Mouse (Mus musculus) left cerebral cortex, adult 11 months (tissue): ENCODE results near the gene Gm20716.
A peak's percentile ranks its signal among the peaks of the same experiment; 100 is the strongest.

Experiments used
- DNase-seq: peaks from one replicate; pipeline ENCODE4 v3.0.0; 2022; ENCODE audit warnings: low spot score

Gm20716 gene

DNA sequence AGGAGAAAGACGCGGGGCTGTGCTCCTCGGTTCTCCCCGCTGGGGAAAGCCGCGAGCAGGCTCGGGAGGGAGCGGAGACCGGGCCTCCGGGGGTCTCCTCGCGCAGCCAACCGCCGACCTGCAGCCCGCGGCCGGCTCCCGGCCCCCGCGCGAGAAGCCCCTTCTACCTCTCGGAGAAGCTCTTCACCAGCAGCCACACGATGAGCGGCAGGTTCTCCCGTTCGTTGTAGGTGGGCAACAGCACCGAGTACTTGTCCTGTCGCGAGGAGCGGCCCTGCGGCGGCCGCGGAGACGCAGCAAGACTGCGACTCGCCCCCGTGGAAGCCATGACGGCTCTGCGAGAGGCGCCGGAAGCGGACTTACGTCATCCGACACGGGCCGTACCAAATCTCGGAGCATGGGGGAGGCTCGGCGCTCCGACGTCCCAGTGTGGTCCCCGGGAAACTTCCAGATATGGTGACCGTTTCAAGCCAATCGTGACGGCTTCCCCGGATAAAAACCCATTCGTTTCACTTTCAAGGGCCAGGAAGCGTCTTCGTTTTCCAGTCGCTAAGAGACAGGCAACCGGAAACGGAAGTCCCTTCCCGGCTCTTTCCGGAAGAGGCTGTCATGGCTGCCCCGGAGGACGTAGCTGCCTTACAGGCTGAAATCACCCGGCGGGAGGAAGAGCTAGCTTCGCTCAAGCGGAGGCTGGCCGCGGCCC lies at the start of gene Gm20716, which contains the start of the genes Dpm1 and Mocs3:
TSS of gene Gm20716 (minus strand) at position 339 of the 703 bp plus-strand sequence.
TSS of gene Dpm1 (minus strand) at position 566 of the 703 bp plus-strand sequence.
TSS of gene Mocs3 (plus strand) at position 597 of the 703 bp plus-strand sequence.
- DNase-seq = peak; percentile 82

DNA sequence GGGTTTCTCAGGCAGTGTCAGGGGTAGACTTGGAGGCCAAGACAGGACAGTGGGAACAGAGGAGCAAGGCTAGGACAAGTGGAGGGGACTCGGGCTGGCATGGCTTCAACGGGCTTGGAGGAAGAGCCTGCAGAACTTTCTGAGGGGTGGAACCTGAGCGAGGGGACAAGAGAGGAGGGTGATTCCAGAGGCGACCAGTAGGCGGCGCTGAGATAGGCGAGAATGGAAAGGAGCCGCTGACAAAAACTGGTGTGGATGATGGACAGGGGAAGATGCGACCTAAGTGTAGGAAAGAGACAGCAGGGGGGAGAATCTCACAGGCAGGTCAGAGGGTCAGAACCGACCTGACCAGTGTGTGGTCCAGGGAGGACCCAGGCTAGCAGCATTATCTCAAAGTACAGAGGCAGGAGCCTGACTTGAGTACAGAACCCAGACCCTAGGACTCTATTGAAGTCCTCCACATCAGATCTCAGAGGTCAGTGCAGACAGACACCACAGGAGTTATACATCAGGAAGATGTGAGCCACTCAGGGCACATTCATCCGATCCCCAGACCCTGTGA lies 44.3 kb upstream of the Gm20716 start:
- peak; percentile 36 for DNase-seq

DNA sequence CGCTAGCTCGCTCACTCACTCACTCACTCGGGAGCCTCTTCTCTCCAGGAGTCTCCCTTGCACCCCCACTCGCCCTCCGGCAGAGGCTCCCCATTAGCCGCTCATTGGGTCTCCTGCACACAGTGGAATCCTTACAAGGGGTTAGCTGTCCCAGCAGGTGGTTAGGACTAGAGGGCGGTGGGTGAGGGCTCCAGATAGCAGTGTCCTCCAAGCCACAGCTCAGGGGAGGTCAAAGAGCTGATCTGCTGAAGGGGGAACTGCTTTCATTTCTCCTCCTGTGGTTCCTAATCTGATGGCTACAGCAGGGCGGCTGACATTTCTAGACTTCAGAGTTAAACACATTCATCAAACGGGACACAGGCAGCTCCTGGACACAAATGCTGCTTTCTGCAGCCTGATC lies 43.2 kb upstream of the Gm20716 start:
- DNase-seq = no peak

DNA sequence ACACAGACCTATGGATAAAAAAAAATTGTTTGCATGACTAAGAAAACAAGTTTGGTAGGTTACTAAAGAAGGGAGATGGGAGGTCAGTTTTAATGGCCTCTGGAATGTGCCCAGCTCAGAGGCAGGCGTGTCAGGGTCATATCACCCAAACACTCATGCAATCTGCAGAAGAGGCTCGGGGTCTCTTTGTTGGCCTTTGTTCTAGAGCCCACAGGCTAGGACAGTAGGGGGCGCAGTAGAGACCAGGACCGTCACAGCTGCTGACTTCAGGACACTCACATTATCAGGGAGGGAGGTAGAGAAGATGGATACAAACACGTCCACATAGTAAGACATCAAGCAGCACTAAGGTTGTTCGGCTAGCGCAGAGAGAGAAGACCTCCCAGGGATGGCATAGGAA lies 37.9 kb upstream of the Gm20716 start:
- no peak for DNase-seq

DNA sequence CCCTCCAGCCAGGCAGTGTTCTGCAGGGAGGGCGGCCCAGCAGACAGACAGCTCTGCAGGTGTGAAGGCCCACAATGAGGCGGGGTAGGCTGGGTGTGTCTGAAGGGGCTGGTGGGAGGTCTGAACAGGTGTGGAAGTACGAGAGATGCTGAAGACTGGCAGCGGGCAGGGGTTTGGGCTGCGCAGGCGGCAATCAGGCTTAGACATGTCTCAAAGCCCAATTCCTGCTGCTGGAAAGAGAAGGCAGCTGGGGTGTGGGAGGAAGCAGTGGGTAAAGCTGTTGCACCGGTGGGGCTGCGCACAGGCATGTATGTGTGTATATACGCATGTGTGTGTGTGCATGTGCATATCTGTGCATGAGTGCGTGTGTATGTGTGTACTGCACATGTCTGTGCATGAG lies 30.7 kb upstream of the Gm20716 start:
- DNase-seq = peak; percentile 41

DNA sequence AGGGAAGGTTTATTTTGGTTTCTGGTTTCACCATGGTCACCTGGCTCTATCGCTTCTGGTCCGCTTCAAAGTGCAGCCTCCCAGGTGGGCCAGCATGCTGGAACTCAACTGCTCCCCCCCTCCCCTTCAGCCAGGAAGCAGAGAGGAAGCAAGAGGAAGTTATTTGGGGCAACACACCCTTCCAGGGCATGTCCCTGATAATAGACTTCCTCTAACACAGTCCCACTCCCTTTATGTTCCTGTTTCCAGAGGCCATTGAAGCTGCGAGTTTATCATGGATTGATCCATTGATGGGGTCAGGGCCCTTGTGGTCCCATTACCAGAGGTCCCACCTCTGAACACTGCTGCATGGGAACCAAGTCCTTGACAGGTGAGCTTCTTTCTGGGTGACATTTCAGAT lies 30.0 kb upstream of the Gm20716 start:
- DNase-seq = no peak

DNA sequence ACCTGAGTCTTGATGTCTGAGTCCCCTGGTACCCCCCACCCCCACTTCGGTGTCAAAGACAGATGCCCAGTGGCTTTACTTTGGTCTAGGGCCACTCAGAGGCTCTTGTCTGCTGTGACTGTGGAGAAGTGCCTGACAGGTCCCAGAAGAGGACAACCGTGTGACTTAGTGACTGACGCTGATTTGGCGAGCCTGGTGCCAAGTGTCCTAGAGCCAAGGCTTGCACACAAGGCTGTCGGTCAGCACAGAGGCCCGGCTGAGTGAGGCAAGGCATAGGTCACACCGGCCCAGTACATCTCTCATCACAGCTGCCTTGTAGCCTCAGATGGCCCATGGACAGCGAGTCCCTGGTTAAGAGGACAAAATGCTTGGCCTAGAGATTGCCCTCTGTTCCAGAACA lies 28.9 kb upstream of the Gm20716 start:
- no peak for DNase-seq

DNA sequence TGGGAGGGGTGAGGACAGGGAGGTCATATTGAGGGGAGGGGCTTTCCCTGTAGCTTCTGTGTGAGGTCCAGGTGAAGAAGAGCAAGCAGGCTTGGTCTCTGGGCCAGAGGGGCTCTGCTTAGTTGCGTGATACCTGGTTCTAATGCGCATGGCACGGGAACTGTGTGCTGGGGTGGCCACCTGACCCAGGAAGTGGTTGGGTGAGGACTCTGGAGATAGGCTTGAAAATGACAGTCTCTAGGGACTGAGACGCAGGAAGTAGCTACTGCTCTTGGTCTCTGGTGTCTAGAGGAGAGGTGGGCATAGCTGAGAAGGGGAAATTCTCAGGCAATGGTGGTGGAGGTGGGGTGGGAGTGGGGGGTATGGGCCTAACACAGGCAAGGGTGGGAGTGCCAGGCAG lies 27.0 kb upstream of the Gm20716 start:
- DNase-seq = no peak

DNA sequence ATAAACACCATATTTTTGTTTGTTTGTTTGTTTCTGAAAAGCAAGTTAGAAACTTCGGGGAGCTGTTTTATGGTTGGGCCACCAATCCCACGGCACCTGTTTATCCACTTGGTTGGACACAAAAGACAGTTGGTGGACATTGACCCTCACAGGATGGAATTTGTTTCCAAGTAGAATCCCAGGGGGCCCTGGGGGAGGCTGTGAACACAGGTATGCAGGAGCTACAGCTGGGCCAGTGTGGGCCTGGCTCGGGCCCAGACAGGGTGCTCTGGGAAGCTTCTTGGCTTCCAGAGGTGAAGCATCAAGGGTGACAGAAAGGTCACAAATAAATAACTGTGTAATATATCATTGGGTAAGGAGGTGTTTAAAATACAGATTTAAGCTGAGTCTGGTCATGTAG lies 26.3 kb upstream of the Gm20716 start:
- DNase-seq = no peak

DNA sequence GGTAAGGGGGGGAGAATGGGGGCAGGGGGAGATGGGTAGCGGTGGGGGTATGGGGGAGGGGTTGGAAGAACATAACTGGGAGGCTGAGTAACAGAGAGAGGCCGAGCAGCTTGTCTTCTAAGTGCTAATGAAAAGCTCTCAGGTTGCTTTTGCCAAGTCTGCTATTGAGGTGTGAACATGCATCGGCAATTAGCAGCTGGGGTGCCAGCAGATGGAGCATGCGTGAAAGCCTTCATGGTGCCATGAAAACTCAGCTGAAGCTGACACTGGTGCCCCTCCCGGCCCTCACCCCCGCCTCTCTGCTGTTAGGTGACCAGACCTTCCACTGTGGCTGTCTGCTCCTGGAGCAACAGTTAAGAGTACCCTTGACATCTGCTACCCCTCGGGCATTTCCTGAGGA lies 23.7 kb upstream of the Gm20716 start:
- DNase-seq = no peak

DNA sequence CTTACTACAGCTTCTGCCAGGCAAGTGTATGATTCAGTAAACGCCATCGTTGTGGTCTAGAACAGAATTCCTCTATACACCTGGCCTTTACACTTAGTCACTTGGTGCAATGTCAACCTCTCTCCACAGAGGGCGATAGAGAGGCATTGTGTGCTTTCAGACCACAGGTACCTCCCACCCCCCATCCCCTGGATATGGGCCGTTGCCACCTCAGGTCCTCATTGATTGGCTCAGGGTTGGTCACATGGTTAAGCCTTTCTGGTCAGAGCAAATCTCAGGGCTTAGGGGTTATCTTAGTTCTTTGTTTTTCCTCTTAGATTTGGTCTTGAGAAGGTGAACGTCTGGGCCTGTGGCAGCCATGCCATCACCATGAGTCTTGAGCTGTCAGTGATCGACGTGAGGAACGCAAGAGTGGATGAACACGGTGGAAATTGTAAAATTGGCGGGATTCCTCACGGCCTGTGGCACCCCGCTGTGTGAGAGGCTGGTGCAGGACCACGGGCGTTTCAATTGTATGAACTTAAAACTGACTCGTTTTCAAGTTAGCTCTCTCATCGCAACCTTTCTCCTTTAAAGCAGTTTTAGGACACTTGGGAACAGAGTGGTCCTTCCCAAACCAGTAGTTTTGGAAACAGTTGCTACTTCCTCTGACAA lies 22.6 kb upstream of the Gm20716 start:
- DNase-seq = no peak

DNA sequence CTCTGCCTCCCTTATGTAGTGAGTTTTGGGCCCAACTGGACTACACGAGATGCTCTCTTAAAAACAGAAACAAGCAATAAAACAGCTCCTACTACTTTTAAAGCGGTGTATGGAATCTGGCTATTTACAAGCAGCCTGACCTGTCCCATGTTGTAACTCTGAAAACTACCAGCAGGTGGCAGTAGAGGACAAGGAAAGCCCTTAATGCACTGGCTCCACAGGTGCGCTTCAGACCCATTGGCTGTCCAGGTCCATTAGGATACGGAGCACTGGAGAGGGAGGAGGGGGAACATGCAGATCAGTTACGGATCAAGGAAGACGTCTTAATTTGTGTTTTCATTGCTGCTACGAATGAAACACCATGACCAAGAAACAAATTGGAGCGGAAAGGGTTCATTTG lies 20.1 kb upstream of the Gm20716 start:
- peak; percentile 82 for DNase-seq

DNA sequence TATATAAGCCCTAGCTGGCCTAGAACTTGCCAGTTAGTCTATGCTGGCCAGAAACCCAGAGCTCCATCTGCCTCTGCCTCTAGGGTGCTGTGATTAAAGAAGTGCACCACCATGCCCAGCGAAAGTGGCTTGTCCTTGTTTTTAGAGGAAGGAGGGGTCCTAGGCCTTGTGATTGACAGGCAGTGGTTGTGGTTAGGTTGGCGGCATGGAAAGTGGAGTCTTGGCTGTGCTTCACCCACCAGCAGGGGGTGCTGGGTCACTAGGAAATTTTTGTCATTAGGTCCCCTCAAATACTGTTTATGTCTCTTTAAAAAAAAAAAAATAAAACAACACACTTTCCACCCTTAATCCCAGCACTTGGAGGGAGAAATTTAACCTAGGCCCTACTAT lies 18.7 kb upstream of the Gm20716 start:
- no peak for DNase-seq

DNA sequence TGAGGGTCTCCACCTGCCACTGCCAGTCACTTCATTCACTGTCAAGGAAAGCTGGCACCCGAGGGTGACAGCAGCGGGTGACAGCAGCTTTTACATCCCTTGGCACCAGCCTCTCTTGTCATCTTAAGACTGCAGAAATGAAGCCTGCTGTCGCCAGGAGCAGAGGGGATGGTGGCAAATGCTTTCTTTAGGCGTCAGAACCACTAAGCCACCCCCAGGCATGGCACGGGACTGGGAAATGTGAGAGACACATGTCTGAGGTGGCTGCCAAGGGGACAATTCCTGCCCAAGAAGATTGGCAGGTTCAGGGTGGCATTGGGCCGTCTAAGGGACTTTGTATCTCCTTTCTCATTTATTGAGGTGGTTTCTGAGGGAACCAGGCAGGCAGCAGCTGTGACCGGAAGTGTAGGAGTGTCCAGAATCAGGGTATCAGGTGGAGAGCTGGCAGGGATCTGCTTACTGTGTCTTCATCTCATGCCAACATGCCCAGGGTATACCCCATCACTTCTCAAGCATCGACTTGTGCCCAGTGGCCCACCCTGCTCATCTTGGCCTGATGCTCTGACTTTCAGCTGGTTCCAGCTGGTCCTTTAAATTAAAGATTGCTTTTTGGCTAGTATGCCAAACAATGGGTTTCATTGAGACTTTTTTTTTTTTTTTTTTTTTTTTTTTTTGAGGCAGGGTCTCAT lies 18.1 kb upstream of the Gm20716 start:
- DNase-seq = no peak

DNA sequence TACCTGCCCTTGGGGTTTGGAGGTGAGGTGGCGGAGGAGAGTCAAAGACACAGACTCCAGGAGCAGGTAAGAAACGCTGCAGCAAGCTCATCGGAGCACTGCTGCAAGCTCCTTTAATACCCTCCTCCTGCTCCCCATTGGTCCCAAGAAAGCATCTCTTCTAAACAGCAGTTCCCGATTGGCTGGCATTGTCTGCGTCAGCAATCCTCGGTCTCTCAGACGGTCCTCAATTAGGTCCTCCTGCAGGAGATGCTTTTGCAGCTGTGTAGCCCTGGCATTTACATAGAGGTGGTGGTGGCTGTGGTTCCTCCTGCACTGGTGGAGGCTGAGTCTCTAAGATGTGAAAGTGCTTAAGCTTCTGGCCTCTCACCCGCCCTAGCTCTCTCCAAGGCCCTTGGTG lies 15.4 kb upstream of the Gm20716 start:
- DNase-seq = no peak

DNA sequence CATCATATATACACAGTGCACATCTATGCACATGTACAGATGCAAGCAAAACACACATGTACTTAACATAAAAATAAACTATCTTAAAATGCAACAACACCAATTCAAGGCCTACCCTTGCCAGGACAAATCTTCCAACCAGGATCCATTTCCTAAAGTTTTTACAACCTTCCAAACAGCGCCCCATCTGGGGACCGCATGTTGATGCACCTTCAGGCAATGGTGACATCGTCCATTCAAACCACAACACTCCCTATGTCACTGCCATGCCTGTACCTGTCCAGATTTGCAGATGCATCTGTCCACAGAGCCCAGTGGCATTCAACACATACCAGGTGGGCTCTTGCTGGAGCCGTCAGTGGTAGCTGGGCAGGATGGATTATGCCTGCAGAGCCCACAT lies 13.1 kb upstream of the Gm20716 start:
- DNase-seq = no peak

DNA sequence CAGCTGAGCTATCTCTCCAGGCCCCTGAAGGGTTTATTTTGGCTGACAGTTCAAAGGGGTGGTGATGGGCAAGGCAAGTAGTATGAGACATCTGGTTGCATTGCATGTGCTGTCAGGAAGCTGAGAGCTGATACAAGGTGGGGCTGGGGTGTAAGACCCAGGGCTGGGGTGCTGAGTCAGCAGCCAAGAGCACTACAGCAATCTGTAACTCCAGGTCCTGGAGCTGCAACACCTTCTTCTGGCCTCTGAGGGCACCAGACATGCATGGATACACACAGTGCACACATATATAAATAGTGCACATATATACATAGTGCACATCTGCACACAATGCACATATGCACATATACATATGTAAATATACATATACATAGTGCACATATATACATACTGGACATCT lies 12.7 kb upstream of the Gm20716 start:
- no peak for DNase-seq

DNA sequence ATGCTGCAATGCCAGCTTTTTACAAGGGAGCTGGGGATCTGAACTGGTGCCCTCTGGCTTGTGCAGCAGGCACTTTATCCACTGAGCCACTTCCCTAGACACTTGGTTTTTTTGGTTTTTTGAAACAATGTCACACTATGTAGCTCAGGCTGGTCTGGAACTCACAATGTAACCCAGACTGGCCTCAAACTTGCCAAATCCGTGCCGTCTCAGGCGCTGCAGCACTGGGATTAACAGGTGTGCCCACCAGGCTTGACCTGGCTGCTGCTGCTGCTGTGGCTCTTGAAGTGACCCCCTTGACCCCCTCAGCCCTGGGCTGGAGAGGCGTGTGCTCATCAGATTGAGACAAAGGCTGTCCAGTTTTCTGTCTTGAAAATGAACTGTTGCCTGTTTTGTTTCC lies 8.2 kb upstream of the Gm20716 start:
- no peak for DNase-seq

DNA sequence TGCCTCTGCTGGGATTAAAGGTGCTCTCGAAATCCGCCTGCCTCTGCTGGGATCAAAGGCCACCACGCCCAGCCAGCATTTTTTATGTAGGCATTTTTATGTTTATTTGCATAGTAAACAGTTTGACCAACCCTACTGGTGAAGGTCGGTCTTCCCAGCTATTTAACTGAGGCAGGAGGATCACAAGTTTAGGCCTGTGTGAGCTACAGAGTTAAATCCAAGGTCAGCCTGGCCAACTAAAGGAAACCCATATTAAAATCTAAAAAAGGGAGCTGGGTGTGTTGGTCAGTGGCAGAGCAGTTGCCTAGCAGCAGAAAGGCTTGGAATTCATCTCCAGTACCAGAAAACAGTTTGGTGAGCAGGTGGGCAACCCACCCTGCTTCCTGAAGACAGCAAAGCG lies 3.1 kb upstream of the Gm20716 start:
- DNase-seq = no peak

DNA sequence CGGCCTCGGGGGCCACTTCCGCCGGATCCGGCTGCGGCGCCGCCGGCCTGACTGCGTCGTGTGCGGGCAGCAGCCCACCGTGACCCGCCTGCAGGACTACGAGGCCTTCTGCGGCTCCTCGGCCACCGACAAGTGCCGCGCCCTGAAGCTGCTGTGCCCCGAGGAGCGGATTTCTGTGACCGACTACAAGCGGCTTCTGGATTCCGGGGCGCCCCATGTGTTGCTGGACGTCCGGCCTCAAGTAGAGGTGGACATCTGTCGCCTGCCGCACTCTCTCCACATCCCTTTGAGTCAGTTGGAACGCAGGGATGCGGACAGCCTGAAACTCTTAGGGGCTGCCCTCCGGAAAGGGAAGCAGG lies 1.3 kb upstream of the Gm20716 start:
- no peak for DNase-seq

DNA sequence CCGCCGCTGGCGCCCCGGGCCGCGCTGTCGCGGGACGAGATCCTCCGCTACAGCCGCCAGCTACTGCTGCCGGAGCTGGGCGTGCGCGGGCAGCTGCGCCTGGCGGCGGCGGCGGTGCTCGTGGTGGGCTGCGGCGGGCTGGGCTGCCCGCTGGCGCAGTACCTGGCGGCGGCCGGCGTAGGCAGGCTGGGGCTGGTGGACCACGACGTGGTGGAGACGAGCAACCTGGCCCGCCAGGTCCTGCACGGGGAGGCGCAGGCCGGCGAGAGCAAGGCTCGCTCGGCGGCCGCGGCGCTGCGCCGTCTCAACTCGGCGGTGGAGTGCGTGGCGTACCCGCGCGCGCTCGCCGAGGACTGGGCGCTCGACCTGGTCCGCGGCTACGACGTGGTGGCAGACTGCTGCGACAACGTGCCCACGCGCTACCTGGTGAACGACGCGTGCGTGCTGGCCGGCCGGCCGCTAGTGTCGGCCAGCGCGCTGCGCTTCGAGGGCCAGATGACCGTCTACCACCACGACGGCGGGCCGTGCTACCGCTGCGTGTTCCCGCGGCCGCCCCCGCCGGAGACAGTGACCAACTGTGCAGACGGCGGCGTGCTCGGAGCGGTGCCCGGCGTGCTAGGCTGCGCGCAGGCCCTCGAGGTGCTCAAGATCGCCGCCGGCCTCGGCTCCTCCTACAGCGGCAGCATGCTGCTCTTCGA lies 758 bp upstream of the Gm20716 start:
- DNase-seq = no peak
